Mouse (Mus musculus): ENCODE data around the gene Ttc13.

Ttc13 gene

GRCm38 (mm10) chr8:124653568-124654475 lies 68.0 kb downstream of the Ttc13 start:
- DNase-seq (ENCODE audit: low read depth), result no peak

GRCm38 (mm10) chr8:124652546-124652945 lies 69.2 kb downstream of the Ttc13 start:
- DNase-seq (ENCODE audit: low read depth), result no peak

- no peak for DNase-seq (ENCODE audit: low read depth)
Observed at GRCm38 (mm10) chr8:124651776-124652175, 70.0 kb downstream of the Ttc13 start.

- DNase-seq (ENCODE audit: low read depth), result no peak
Observed at GRCm38 (mm10) chr8:124648311-124648710, 73.5 kb downstream of the Ttc13 start.

- no peak for DNase-seq (ENCODE audit: low read depth)
Observed at GRCm38 (mm10) chr8:124643540-124644339, 78.0 kb downstream of the Ttc13 start.

- no peak for DNase-seq (ENCODE audit: low read depth)
Observed at GRCm38 (mm10) chr8:124641599-124641998, 80.2 kb downstream of the Ttc13 start.

GRCm38 (mm10) chr8:124635247-124635502 lies 86.6 kb downstream of the Ttc13 start:
- no peak for DNase-seq (ENCODE audit: low read depth)

- no peak for DNase-seq (ENCODE audit: low read depth)
Observed at GRCm38 (mm10) chr8:124634411-124635246, 87.2 kb downstream of the Ttc13 start.

- DNase-seq (ENCODE audit: low read depth), result no peak
Observed at GRCm38 (mm10) chr8:124633001-124633703, 88.6 kb downstream of the Ttc13 start.

GRCm38 (mm10) chr8:124631966-124632365 lies 89.8 kb downstream of the Ttc13 start:
- DNase-seq (ENCODE audit: low read depth), result no peak

- DNase-seq (ENCODE audit: low read depth), result no peak
Observed at GRCm38 (mm10) chr8:124630891-124631290, 90.9 kb downstream of the Ttc13 start.

- no peak for DNase-seq (ENCODE audit: low read depth)
Observed at GRCm38 (mm10) chr8:124630489-124630888, 91.3 kb downstream of the Ttc13 start.

- no peak for DNase-seq (ENCODE audit: low read depth)
Observed at GRCm38 (mm10) chr8:124626251-124626650, 95.5 kb downstream of the Ttc13 start.
